8 mouse cellular contexts compared by ENCODE assay signal in genomic region chr9:8544041-8544794, GRCm38 (mm10). TPM values are rescaled to one million over a fixed set of nuclear protein-coding genes. Genes with fewer than 3 reads are reported as not detected.
A peak's percentile ranks its signal among the peaks of the same experiment; 100 is the strongest.
DNase-seq lines count a peak whose midpoint lies in the region; ATAC-seq and TF ChIP-seq lines count a peak whose summit lies in the region.

Trpc6 (plus strand) TSS chr9:8544142.

- TF ChIP-seq CTCF in left cerebral cortex, adult 2 months (IDR thresholded peaks at IDR 0.05) = no peak

- intact Hi-C loops in left cerebral cortex, adult 2 months (cut with DNase I) = loop anchor here (10.0 kb wide), 1 partner anchor 209 kb away; no protein-coding TSS in a partner anchor

- no peaks in the 10 kb centered on the region for H3K4me1 ChIP-seq in forebrain, embryonic 12.5 days
- peaks cover 10% of the 10 kb centered on the region; the same call in 1 of the 2 replicates for H3K4me1 ChIP-seq in hindbrain, embryonic 15.5 days (replicated peaks)

- peak within 1 kb of the TSS; percentile 97 for H3K4me2 ChIP-seq in forebrain, embryonic 12.5 days
- H3K4me2 ChIP-seq in hindbrain, embryonic 15.5 days = peak within 1 kb of the TSS; percentile 86

- under 1% methylated on average over 44 of the region's 44 CpGs for WGBS in forebrain, embryonic 12.5 days
- under 1% methylated on average over 44 of the region's 44 CpGs for WGBS in hindbrain, embryonic 15.5 days

- peak; percentile 2 for DNase-seq in urinary bladder, postnatal 25 days (ENCODE audit: low spot score)
- no peak for DNase-seq in urinary bladder, adult 18-20 months (ENCODE audit: low spot score in 2 of 2)
- peak; percentile 26 to 41 for DNase-seq in left cerebral cortex, adult 2 months (ENCODE audit: extremely low spot score in 1 of 2, low spot score in 2 of 2)
- DNase-seq in lung, postnatal 14 days = peak; percentile 34
- DNase-seq in retina, postnatal 7 days (ENCODE audit: low read depth, low spot score) = peak; percentile 3

- no peaks in the 10 kb centered on the region for H3K9me3 ChIP-seq in forebrain, embryonic 12.5 days
- no peaks in the 10 kb centered on the region for H3K9me3 ChIP-seq in hindbrain, embryonic 15.5 days

- no peaks in the 10 kb centered on the region for H3K36me3 ChIP-seq in forebrain, embryonic 12.5 days (replicated peaks)
- no peaks in the 10 kb centered on the region for H3K36me3 ChIP-seq in hindbrain, embryonic 15.5 days

- peak within 1 kb of the TSS; percentile 59 for H3K9ac ChIP-seq in forebrain, embryonic 12.5 days
- H3K9ac ChIP-seq in hindbrain, embryonic 15.5 days = peak within 1 kb of the TSS; percentile 36

- H3K27me3 ChIP-seq in forebrain, embryonic 12.5 days = peaks cover 11% of the 10 kb centered on the region
- H3K27me3 ChIP-seq in hindbrain, embryonic 15.5 days = peaks cover 8% of the 10 kb centered on the region

- no peak within 1 kb of the TSS for H3K27ac ChIP-seq in forebrain, embryonic 12.5 days
- H3K27ac ChIP-seq in hindbrain, embryonic 15.5 days (replicated peaks) = no peak within 1 kb of the TSS
- peak within 1 kb of the TSS; percentile 78 for H3K27ac ChIP-seq in left cerebral cortex, adult 2 months

- peak within 1 kb of the TSS; percentile 52 for H3K4me3 ChIP-seq in forebrain, embryonic 12.5 days (replicated peaks)
- peak within 1 kb of the TSS; percentile 55 for H3K4me3 ChIP-seq in hindbrain, embryonic 15.5 days
- peak within 1 kb of the TSS; percentile 62 for H3K4me3 ChIP-seq in left cerebral cortex, adult 2 months

- peak; percentile 87 for ATAC-seq in forebrain, embryonic 12.5 days (ENCODE audit: low FRiP score)
- ATAC-seq in hindbrain, embryonic 15.5 days (ENCODE audit: low FRiP score, low read depth) = peak; percentile 91
- ATAC-seq in CD4-positive, CD25-positive, alpha-beta regulatory T cell, adult 4 months = no peak

RNA-seq across cellular contexts. Expression of gene Trpc6, which starts in this region (rescaled TPM):
- 0.86 and 1.1 TPM in 2 replicates for polyA plus RNA-seq in forebrain, embryonic 12.5 days (2016; fragmentation: Nextera tagmentation; extraction: Ambion mirVana)
- polyA plus RNA-seq in hindbrain, embryonic 15.5 days (2015; fragmentation: Nextera tagmentation; extraction: Ambion mirVana) = 0.73 and 0.75 TPM in 2 replicates
- total RNA-seq in left cerebral cortex, adult 2 months (2021) = 10 to 100 TPM; 19.0 to 22.4 TPM
- not detected for polyA plus RNA-seq in CD4-positive, CD25-positive, alpha-beta regulatory T cell, adult 4 months (2017; shearing (Covaris generic))

Comparison
In these comparisons a context has a peak if more than half of its experiments do, and no peak if none do; other contexts are left out.
1. DNase-seq: peak in urinary bladder, postnatal 25 days (single experiment), left cerebral cortex, adult 2 months (2 of 2), lung, postnatal 14 days (single experiment) and retina, postnatal 7 days (single experiment); none in urinary bladder, adult 18-20 months (0 of 2).
2. Peak in ATAC-seq, H3K4me3 ChIP-seq, H3K9ac ChIP-seq and H3K4me2 ChIP-seq in hindbrain, embryonic 15.5 days; RNA of the gene not detected or under 1 TPM.
3. Peak in every context shown above with its lines, with median percentiles within 50 percentile points of each other: H3K4me3 ChIP-seq.